Comparison of ENCODE assay signal across 8 mouse cellular contexts in genomic region chr3:104789312-104789605, GRCm38 (mm10). TPM values are rescaled to one million over a fixed set of nuclear protein-coding genes. Genes with fewer than 3 reads are reported as not detected.
A peak's percentile ranks its signal among the peaks of the same experiment; 100 is the strongest.
DNase-seq lines count a peak whose midpoint lies in the region; ATAC-seq and TF ChIP-seq lines count a peak whose summit lies in the region.

No protein-coding gene starts in this region.

- H3K36me3 ChIP-seq in embryonic facial prominence, embryonic 14.5 days (ENCODE audit: control insufficient read depth, insufficient read depth, low read length): peaks cover 22% of the 10 kb centered on the region
- H3K36me3 ChIP-seq in neural tube, embryonic 12.5 days: no peaks in the 10 kb centered on the region

- no peaks in the 10 kb centered on the region for H3K9me3 ChIP-seq in embryonic facial prominence, embryonic 14.5 days (ENCODE audit: control insufficient read depth, low read length)
- H3K9me3 ChIP-seq in neural tube, embryonic 12.5 days: no peaks in the 10 kb centered on the region

- no peak for DNase-seq in left cerebral cortex, adult 2 months (ENCODE audit: extremely low spot score in 1 of 2, low spot score in 2 of 2)
- DNase-seq in left cerebral cortex, postnatal 25 days (ENCODE audit: low spot score in 2 of 2): no peak
- no peak for DNase-seq in embryonic facial prominence, embryonic 14.5 days (ENCODE audit: low spot score)
- DNase-seq in kidney, postnatal 10 days: peak; percentile 59
- DNase-seq in left cerebral cortex, postnatal 36 days (ENCODE audit: low spot score in 2 of 2): no peak
- DNase-seq in left cerebral cortex, adult 18-20 months (ENCODE audit: low spot score in 2 of 2): no peak

- intact Hi-C loops in left cerebral cortex, adult 2 months (cut with DNase I): loop anchor here (1.0 to 5.0 kb wide), 3 partner anchors 28 to 178 kb away; partner anchors contain the start of genes Capza1 and St7l
- intact Hi-C loops in left cerebral cortex, postnatal 25 days (cut with DNase I): loop anchor here (2.0 to 5.0 kb wide), 2 partner anchors 76 to 178 kb away; partner anchors contain the start of genes Capza1 and St7l
- intact Hi-C loops in left cerebral cortex, postnatal 36 days (cut with DNase I): loop anchor here (5.0 kb wide), 1 partner anchor 183 kb away; no protein-coding TSS in a partner anchor

- H3K27ac ChIP-seq in left cerebral cortex, adult 2 months: peak overlapping the region; percentile 24; the same call in 1 of the 2 replicates
- peak overlapping the region; percentile 82 for H3K27ac ChIP-seq in embryonic facial prominence, embryonic 14.5 days (replicated peaks; ENCODE audit: low read depth, low read length)
- H3K27ac ChIP-seq in neural tube, embryonic 12.5 days: no peak overlapping the region

- TF ChIP-seq CTCF in left cerebral cortex, adult 2 months (IDR thresholded peaks at IDR 0.05): no peak

- peak overlapping the region; percentile 71 for H3K9ac ChIP-seq in embryonic facial prominence, embryonic 14.5 days (ENCODE audit: low read depth, low read length)
- H3K9ac ChIP-seq in neural tube, embryonic 12.5 days: peak overlapping the region; percentile 65

- ATAC-seq in embryonic facial prominence, embryonic 14.5 days (ENCODE audit: low read depth): peak; percentile 9; the same call in 1 of the 2 replicates
- ATAC-seq in neural tube, embryonic 12.5 days (ENCODE audit: low FRiP score, low read depth): peak; percentile 52
- ATAC-seq in monocyte, adult 5-6 weeks (replicated peaks; ENCODE audit: insufficient number of reproducible peaks, low FRiP score, low TSS enrichment, poor library complexity, severe bottlenecking): no peak

- no peaks in the 10 kb centered on the region for H3K27me3 ChIP-seq in embryonic facial prominence, embryonic 14.5 days (replicated peaks; ENCODE audit: control insufficient read depth, insufficient read depth, low read length)
- H3K27me3 ChIP-seq in neural tube, embryonic 12.5 days (replicated peaks): peaks cover 15% of the 10 kb centered on the region

- H3K4me2 ChIP-seq in embryonic facial prominence, embryonic 14.5 days (ENCODE audit: low read depth, low read length): peak overlapping the region; percentile 89
- H3K4me2 ChIP-seq in neural tube, embryonic 12.5 days (replicated peaks): peak overlapping the region; percentile 93

- 3% methylated on average over 10 of the region's 10 CpGs for WGBS in embryonic facial prominence, embryonic 14.5 days
- 1% methylated on average over 10 of the region's 10 CpGs for WGBS in neural tube, embryonic 12.5 days

- H3K4me3 ChIP-seq in left cerebral cortex, adult 2 months: peak overlapping the region; percentile 57
- peak overlapping the region; percentile 47 for H3K4me3 ChIP-seq in embryonic facial prominence, embryonic 14.5 days (ENCODE audit: low read depth, low read length)
- peak overlapping the region; percentile 57 for H3K4me3 ChIP-seq in neural tube, embryonic 12.5 days

- peaks cover 39% of the 10 kb centered on the region for H3K4me1 ChIP-seq in embryonic facial prominence, embryonic 14.5 days (ENCODE audit: control insufficient read depth, insufficient read depth, low read length)
- H3K4me1 ChIP-seq in neural tube, embryonic 12.5 days: peaks cover 41% of the 10 kb centered on the region

RNA-seq across cellular contexts. Expression of gene Rhoc, which starts 1.1 kb away (rescaled TPM):
- 10 to 100 TPM; 27.9 to 29.3 TPM for total RNA-seq in left cerebral cortex, adult 2 months (2021)
- 10 to 100 TPM; 32.7 to 33.5 TPM for total RNA-seq in left cerebral cortex, postnatal 25 days (2021)
- 183 and 198 TPM in 2 replicates for polyA plus RNA-seq in embryonic facial prominence, embryonic 14.5 days (2014; fragmentation: Nextera tagmentation; extraction: Ambion mirVana)
- 101 and 102 TPM in 2 replicates for polyA plus RNA-seq in neural tube, embryonic 12.5 days (2016; fragmentation: Nextera tagmentation; extraction: Ambion mirVana)
- total RNA-seq in left cerebral cortex, postnatal 36 days (2021): 10 to 100 TPM; 24.4 to 29.0 TPM
- total RNA-seq in monocyte, adult 5-6 weeks (2017): 10.9 to 45.4 TPM (median 13.3 TPM) in 3 replicates
- 10 to 100 TPM; 31.7 to 31.8 TPM for total RNA-seq in left cerebral cortex, adult 18-20 months (2021)

RNA-seq across cellular contexts. Expression of gene Fam19a3, which starts 7.6 kb away (rescaled TPM):
- under 1 TPM in 1 of 2 experiments, not detected in 1; 0.07 TPM for total RNA-seq in left cerebral cortex, adult 2 months (2021)
- total RNA-seq in left cerebral cortex, postnatal 25 days (2021): under 1 TPM in 1 of 2 experiments, not detected in 1; 0.09 TPM
- polyA plus RNA-seq in embryonic facial prominence, embryonic 14.5 days (2014; fragmentation: Nextera tagmentation; extraction: Ambion mirVana): 0.24 and 0.68 TPM in 2 replicates
- not detected in 2 replicates for polyA plus RNA-seq in neural tube, embryonic 12.5 days (2016; fragmentation: Nextera tagmentation; extraction: Ambion mirVana)
- total RNA-seq in left cerebral cortex, postnatal 36 days (2021): under 1 TPM in 1 of 2 experiments, not detected in 1; 0.07 TPM
- 0.32 to 4.9 TPM (median 1.9 TPM) in 3 replicates for total RNA-seq in monocyte, adult 5-6 weeks (2017)
- under 1 TPM; 0.12 to 0.45 TPM for total RNA-seq in left cerebral cortex, adult 18-20 months (2021)

RNA-seq across cellular contexts. Expression of gene Ppm1j, which starts 8.4 kb away (rescaled TPM):
- 1 to 10 TPM in 1 of 2 experiments, under 1 TPM in 1; 0.72 to 1.2 TPM for total RNA-seq in left cerebral cortex, adult 2 months (2021)
- total RNA-seq in left cerebral cortex, postnatal 25 days (2021): under 1 TPM; 0.43 to 0.76 TPM
- polyA plus RNA-seq in embryonic facial prominence, embryonic 14.5 days (2014; fragmentation: Nextera tagmentation; extraction: Ambion mirVana): 3.4 and 3.7 TPM in 2 replicates
- 1.2 and 1.5 TPM in 2 replicates for polyA plus RNA-seq in neural tube, embryonic 12.5 days (2016; fragmentation: Nextera tagmentation; extraction: Ambion mirVana)
- total RNA-seq in left cerebral cortex, postnatal 36 days (2021): 1 to 10 TPM in 1 of 2 experiments, under 1 TPM in 1; 0.54 to 1.2 TPM
- 29.4 to 78.1 TPM (median 44.9 TPM) in 3 replicates for total RNA-seq in monocyte, adult 5-6 weeks (2017)
- 1 to 10 TPM in 1 of 2 experiments, under 1 TPM in 1; 0.70 to 1.4 TPM for total RNA-seq in left cerebral cortex, adult 18-20 months (2021)

RNA-seq across cellular contexts. Expression of gene Mov10, which starts 29.1 kb away (rescaled TPM):
- 10 to 100 TPM; 10.5 to 10.9 TPM for total RNA-seq in left cerebral cortex, adult 2 months (2021)
- total RNA-seq in left cerebral cortex, postnatal 25 days (2021): 10 to 100 TPM in 1 of 2 experiments, 1 to 10 TPM in 1; 8.0 to 10.5 TPM
- polyA plus RNA-seq in embryonic facial prominence, embryonic 14.5 days (2014; fragmentation: Nextera tagmentation; extraction: Ambion mirVana): 38.1 and 44.6 TPM in 2 replicates
- 18.5 and 26.8 TPM in 2 replicates for polyA plus RNA-seq in neural tube, embryonic 12.5 days (2016; fragmentation: Nextera tagmentation; extraction: Ambion mirVana)
- total RNA-seq in left cerebral cortex, postnatal 36 days (2021): 10 to 100 TPM in 1 of 2 experiments, 1 to 10 TPM in 1; 4.9 to 14.3 TPM
- total RNA-seq in monocyte, adult 5-6 weeks (2017): 3.2 to 8.2 TPM (median 7.1 TPM) in 3 replicates
- 10 to 100 TPM in 1 of 2 experiments, 1 to 10 TPM in 1; 9.1 to 10.5 TPM for total RNA-seq in left cerebral cortex, adult 18-20 months (2021)

Comparison
In these comparisons a context has a peak if more than half of its experiments do, and no peak if none do; other contexts are left out.
1. RNA of gene Ppm1j, which starts 8.4 kb away (total RNA-seq): 29.4 to 78.1 TPM in monocyte, adult 5-6 weeks; 0.70 to 1.4 TPM in left cerebral cortex, adult 18-20 months, 0.54 to 1.2 TPM in left cerebral cortex, postnatal 36 days, 0.72 to 1.2 TPM in left cerebral cortex, adult 2 months and 0.43 to 0.76 TPM in left cerebral cortex, postnatal 25 days; every median in the first group is over 10 times any median in the second.
2. Peak in every context shown above with its lines, with median percentiles within 50 percentile points of each other: H3K4me3 ChIP-seq.